14 mouse cellular contexts compared by ENCODE assay signal in genomic region chr13:20787952-20788351, GRCm38 (mm10). TPM values are rescaled to one million over a fixed set of nuclear protein-coding genes. Genes with fewer than 3 reads are reported as not detected.
"Had no signal": no experiment of that assay in that cellular context is flagged by ENCODE, and none has a peak within 500 bp of the region (broad histone marks: within the 10 kb centered on the region; RNA-seq: fewer than 3 reads in every experiment).

No protein-coding gene starts in this region.

- ATAC-seq: intestine, postnatal 0 days; midbrain, embryonic 13.5 days had no signal

- DNase-seq: kidney, adult 8-10 months; kidney, postnatal 36 days; layer of hippocampus, adult 9-11 months; layer of hippocampus, postnatal 36 days; thymus, postnatal 4 days had no signal

- H3K36me3 ChIP-seq: limb, embryonic 15.5 days; liver, embryonic 15.5 days; lung, embryonic 15.5 days; midbrain, embryonic 13.5 days; neural tube, embryonic 15.5 days; stomach, embryonic 15.5 days had no signal

- H3K9ac ChIP-seq: limb, embryonic 15.5 days; liver, embryonic 15.5 days; lung, embryonic 15.5 days; midbrain, embryonic 13.5 days; neural tube, embryonic 15.5 days; stomach, embryonic 15.5 days had no signal

- H3K27me3 ChIP-seq: limb, embryonic 15.5 days; liver, embryonic 15.5 days; lung, embryonic 15.5 days; midbrain, embryonic 13.5 days; neural tube, embryonic 15.5 days; stomach, embryonic 15.5 days had no signal

- H3K4me1 ChIP-seq: limb, embryonic 15.5 days; lung, embryonic 15.5 days; midbrain, embryonic 13.5 days; neural tube, embryonic 15.5 days; stomach, embryonic 15.5 days had no signal

- H3K27ac ChIP-seq: kidney, postnatal 0 days; limb, embryonic 15.5 days; liver, embryonic 15.5 days; lung, embryonic 15.5 days; midbrain, embryonic 13.5 days; neural tube, embryonic 15.5 days; stomach, embryonic 15.5 days had no signal

- H3K4me3 ChIP-seq: limb, embryonic 15.5 days; liver, embryonic 15.5 days; lung, embryonic 15.5 days; midbrain, embryonic 13.5 days; myocyte; neural tube, embryonic 15.5 days; stomach, embryonic 15.5 days had no signal

RNA-seq across cellular contexts. Expression of gene Aoah, which starts 6.0 kb away (rescaled TPM):
- polyA plus RNA-seq: myocyte had no signal
